Mouse (Mus musculus): Measurements from ENCODE around the gene Purb.
"Not testable (repeated sequence)": the region's sequence is repeated elsewhere in the genome, so short reads cannot be mapped to it uniquely, and the experiment has no call there.

Gene Purb

GRCm38 (mm10) chr11:6444077-6444853, 31.5 kb downstream of the Purb start, which contains the start of gene H2afv:
TSS of gene H2afv (minus strand) at chr11:6444443.
- DNase-seq (ENCODE audit: low spot score in 2 of 2): peak; percentile 99 to 100

- DNase-seq (ENCODE audit: low spot score in 2 of 2): no peak
These were observed 32.0 kb downstream of the Purb start for GRCm38 (mm10) chr11:6443727-6444076.

- no peak for DNase-seq (ENCODE audit: low spot score in 2 of 2)
These were observed 32.6 kb downstream of the Purb start for GRCm38 (mm10) chr11:6443102-6443501.

GRCm38 (mm10) chr11:6442566-6442965, 33.2 kb downstream of the Purb start:
- DNase-seq (ENCODE audit: low spot score in 2 of 2): no peak

GRCm38 (mm10) chr11:6440171-6440570, 35.5 kb downstream of the Purb start:
- no peak for DNase-seq (ENCODE audit: low spot score in 2 of 2)

- DNase-seq (ENCODE audit: low spot score in 2 of 2): no peak
These were observed 38.0 kb downstream of the Purb start for GRCm38 (mm10) chr11:6437667-6438066.

GRCm38 (mm10) chr11:6436442-6436841, 39.3 kb downstream of the Purb start:
- peak; percentile 29 to 57 for DNase-seq (ENCODE audit: low spot score in 2 of 2)

GRCm38 (mm10) chr11:6430186-6430585, 45.5 kb downstream of the Purb start:
- DNase-seq (ENCODE audit: low spot score in 2 of 2): no peak

- DNase-seq (ENCODE audit: low spot score in 2 of 2): no peak
These were observed 54.9 kb downstream of the Purb start for GRCm38 (mm10) chr11:6420722-6421350.

GRCm38 (mm10) chr11:6420283-6420703, 55.4 kb downstream of the Purb start:
- no peak for DNase-seq (ENCODE audit: low spot score in 2 of 2)

- not testable (repeated sequence) for DNase-seq (ENCODE audit: low spot score in 2 of 2)
These were observed 56.6 kb downstream of the Purb start for GRCm38 (mm10) chr11:6419156-6419555.

- DNase-seq (ENCODE audit: low spot score in 2 of 2): no peak
These were observed 57.0 kb downstream of the Purb start for GRCm38 (mm10) chr11:6418751-6419150.

Data from cerebellum, postnatal 4 days (tissue).